Mouse (Mus musculus) heart, adult 11 months (tissue): ENCODE data around the gene Uvrag.

Experiments used
- DNase-seq: peaks from one replicate; pipeline ENCODE4 v3.0.0; 2022

Uvrag gene

GRCm38 (mm10) chr7:98836646-98837045, 304.3 kb downstream of the Uvrag start:
- peak; percentile 97 for DNase-seq

DNA sequence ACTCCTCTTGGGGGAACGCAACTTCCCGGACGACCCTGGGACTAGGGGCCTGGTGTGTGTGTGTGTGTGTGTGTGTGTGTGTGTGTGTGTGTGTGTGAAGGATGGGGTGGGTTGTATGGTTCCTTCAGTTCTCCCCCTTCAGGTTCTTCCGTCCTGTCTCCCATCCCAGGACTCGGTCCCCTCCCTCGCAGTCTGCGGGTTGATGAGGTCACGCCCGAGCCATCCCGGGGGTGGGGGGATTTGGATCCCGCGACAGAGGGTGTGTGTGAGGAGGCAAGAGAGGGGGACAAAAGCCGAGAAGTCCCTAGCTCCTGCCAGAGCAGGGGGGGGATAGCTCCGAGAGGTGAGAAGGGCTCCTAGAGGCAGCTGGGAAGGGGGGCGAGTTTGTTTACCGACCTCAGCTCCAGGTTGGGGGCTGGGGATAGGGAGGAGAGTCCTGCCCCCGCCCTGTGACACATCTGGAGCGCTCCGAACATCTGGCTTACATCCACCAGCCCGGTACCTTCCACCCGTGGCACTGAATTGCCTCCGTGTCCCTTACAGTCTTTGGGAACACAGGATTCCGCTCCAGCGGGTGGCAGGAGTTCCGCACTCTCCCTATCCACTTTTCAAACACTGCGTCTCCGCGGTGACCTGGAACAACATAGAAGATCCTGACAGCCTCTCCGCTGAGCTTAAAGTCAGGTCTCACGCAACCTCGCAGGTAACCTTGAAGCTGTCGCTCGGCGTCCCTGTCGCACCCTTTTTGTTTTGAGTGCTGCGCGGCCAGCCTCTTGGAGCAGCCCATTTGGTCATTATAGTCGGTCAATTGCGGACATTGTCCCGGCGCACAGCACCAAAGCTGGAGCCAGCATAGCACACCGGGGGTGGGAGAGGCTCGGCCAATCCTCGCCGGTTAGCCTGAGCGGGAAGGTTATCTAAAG, 305.2 kb downstream of the Uvrag start:
- DNase-seq, result peak; percentile 95
